Mouse (Mus musculus) liver, embryonic 13.5 days (tissue): ENCODE measurements around the gene Vti1a. TPM values are rescaled to one million over a fixed set of nuclear protein-coding genes. Genes with fewer than 3 reads are reported as not detected.

Experiments
- ATAC-seq: fragments of 200-750 bp; cut with Nextera tagmentation; 2 replicates; pipeline ENCODE4 v1.8.0; 2017; ENCODE audit warnings: low read depth, mild to moderate bottlenecking, moderate number of reproducible peaks, moderate library complexity
- DNase-seq: peaks from one replicate; pipeline ENCODE4 v3.0.0; 2022
- H3K27ac ChIP-seq: fragments of 300-500 bp; sonication (generic); 2 replicates; pipeline ENCODE4 v1.5.1; 2015; ENCODE audit warnings: moderate library complexity, mild to moderate bottlenecking, inconsistent platforms
- H3K27me3 ChIP-seq: fragments of 300-500 bp; sonication (generic); 2 replicates; pipeline ENCODE4 v1.6.1; 2015; ENCODE audit warnings: mild to moderate bottlenecking, inconsistent platforms
- H3K36me3 ChIP-seq: fragments of 300-500 bp; sonication (generic); 2 replicates; pipeline ENCODE4 v1.6.1; 2015; ENCODE audit warnings: mild to moderate bottlenecking, inconsistent platforms
- H3K4me1 ChIP-seq: fragments of 300-500 bp; sonication (generic); replicated peaks from 2 replicates; pipeline ENCODE4 v1.6.1; 2015; ENCODE audit warnings: inconsistent platforms
- H3K4me2 ChIP-seq: fragments of 300-500 bp; sonication (generic); 2 replicates; pipeline ENCODE4 v1.6.1; 2015; ENCODE audit warnings: inconsistent platforms, mild to moderate bottlenecking, moderate library complexity
- H3K4me3 ChIP-seq: fragments of 300-500 bp; sonication (generic); replicated peaks from 2 replicates; pipeline ENCODE4 v1.5.1; 2015; ENCODE audit warnings: mild to moderate bottlenecking, inconsistent platforms
- H3K9ac ChIP-seq: fragments of 300-500 bp; sonication (generic); 2 replicates; pipeline ENCODE4 v1.6.1; 2015; ENCODE audit warnings: mild to moderate bottlenecking, inconsistent platforms
- H3K9me3 ChIP-seq: fragments of 300-500 bp; sonication (generic); replicated peaks from 2 replicates; pipeline ENCODE4 v1.6.1; 2016; ENCODE audit warnings: inconsistent platforms
- WGBS: fragments of 180-500 bp; shearing (Covaris S2); methylation state at CpG from one replicate; pipeline ENCODE4 v1.1.7; 2015; ENCODE audit not compliant: insufficient replicate concordance; 5-methylcytosine and 5-hydroxymethylcytosine counted together
- polyA plus RNA-seq: library from polyadenylated mRNA; unstranded; fragments of >200 nt; fragmentation: Nextera tagmentation; extraction: Ambion mirVana; gene quantifications from 2 replicates; pipeline ENCODE4 v1.2.1, GENCODE M21; 2015

Vti1a gene
- polyA plus RNA-seq, 1 experiment from 2014 or later = 16.7 TPM

GRCm38 (mm10) chr19:55418756-55419155 is 102.7 kb downstream of the Vti1a start:
- Histone ChIP-seq H3K9me3 (no peaks in the 10 kb centered on the region), H3K9ac (no peak overlapping the region), H3K36me3 (no peaks in the 10 kb centered on the region), H3K27ac (no peak overlapping the region), H3K4me2 (no peak overlapping the region), H3K27me3 (no peaks in the 10 kb centered on the region), H3K4me1 (no peaks in the 10 kb centered on the region; the same call in 1 of the 2 replicates), H3K4me3 (no peak overlapping the region)
- WGBS = 66% methylated on average over 3 of the region's 3 CpGs
- no peak for DNase-seq
- no peak for ATAC-seq

DNA sequence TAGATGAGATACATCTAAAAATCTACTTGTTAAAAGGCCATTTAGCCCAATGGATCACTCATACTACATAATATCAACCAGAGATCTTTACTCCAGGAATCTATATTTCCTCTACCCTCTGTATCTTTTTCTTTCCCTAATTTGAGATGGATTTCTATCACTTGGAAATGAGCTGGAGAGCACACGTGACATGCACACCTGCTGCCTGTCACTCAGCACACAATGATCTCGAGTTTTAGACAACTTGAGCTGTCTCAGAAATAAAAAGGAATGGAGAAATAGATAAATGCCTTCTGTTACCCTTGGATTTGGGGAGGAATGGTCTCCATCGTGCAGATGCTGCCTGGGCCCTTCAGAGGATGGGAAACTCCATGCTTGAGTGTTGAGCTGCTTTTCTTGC is 103.9 kb downstream of the Vti1a start:
- no peaks in the 10 kb centered on the region for H3K36me3 ChIP-seq
- no peak overlapping the region for H3K27ac ChIP-seq
- no peaks in the 10 kb centered on the region for H3K9me3 ChIP-seq
- H3K4me1 ChIP-seq = peaks cover 3% of the 10 kb centered on the region; the same call in 1 of the 2 replicates
- no peak overlapping the region for H3K9ac ChIP-seq
- no peak overlapping the region for H3K4me3 ChIP-seq
- ATAC-seq (no peak), DNase-seq (no peak)
- H3K27me3 ChIP-seq = no peaks in the 10 kb centered on the region
- 65% methylated on average over 3 of the region's 3 CpGs for WGBS
- no peak overlapping the region for H3K4me2 ChIP-seq

DNA sequence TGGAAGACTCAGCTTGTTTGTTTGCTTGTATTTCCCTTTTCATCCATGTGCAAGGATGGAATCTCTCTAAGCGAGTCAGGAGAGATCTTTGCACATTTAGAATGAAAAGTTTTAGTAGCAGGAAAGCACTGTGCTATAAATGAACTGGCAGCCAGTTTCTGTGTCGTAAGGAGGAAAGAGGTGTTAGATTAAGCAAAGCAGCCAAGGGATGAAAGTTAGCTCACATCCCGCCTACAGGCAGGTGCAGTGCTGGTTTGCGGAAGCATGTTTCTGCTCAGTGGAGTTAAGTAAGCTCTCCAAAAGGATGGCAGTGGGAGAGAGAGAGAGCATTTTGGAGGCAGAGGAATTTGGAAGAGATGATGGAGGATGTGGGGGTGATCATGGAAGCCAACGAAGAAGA is 105.7 kb downstream of the Vti1a start:
- Histone ChIP-seq H3K27me3 (no peaks in the 10 kb centered on the region), H3K9ac (no peak overlapping the region), H3K36me3 (no peaks in the 10 kb centered on the region), H3K4me2 (no peak overlapping the region), H3K9me3 (no peaks in the 10 kb centered on the region), H3K4me3 (no peak overlapping the region), H3K27ac (no peak overlapping the region), H3K4me1 (peaks cover 3% of the 10 kb centered on the region; the same call in 1 of the 2 replicates)
- ATAC-seq (no peak), DNase-seq (no peak)
- WGBS = 86% methylated on average over 5 of the region's 5 CpGs

DNA sequence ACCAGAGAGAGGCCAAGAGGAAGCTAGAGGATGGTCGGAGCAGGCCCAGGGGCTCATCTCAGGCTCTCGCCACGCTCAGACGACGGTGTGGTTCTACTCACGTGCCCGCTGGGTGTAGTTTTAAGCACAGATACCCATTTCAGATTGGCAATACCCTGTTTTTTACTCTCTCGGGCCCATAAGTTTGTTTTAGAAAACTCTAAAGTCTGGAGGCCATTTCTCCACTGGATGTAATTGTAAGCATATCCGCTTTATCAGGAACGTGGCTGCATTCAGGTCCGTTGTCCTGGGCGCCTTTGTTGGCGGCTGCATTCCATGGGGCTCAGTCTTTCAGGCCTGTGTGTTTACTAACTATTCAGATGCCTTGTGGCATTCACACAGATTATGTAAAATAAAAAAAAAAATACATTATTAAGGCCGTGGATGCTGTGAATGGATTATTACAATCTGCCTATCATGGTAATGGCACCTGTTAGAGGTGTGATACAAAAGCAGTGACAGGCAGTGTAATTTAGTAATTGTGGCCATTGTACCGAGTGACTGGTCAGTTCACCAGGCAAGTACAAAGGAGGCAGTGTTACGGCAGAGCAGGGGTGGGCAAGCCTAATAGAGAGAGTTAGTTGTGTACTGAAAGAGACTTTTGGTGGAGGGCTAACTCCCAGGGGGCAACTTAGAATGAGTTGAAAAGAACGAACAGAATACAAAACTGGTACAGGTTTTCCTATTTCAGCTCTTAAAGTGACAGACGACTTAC is 106.4 kb downstream of the Vti1a start:
- H3K36me3 ChIP-seq = no peaks in the 10 kb centered on the region
- H3K4me1 ChIP-seq = peaks cover 3% of the 10 kb centered on the region; the same call in 1 of the 2 replicates
- ATAC-seq (no peak), DNase-seq (no peak)
- H3K4me3 ChIP-seq = no peak overlapping the region
- H3K9me3 ChIP-seq = no peaks in the 10 kb centered on the region
- H3K27me3 ChIP-seq = no peaks in the 10 kb centered on the region
- no peak overlapping the region for H3K4me2 ChIP-seq
- no peak overlapping the region for H3K27ac ChIP-seq
- 85% methylated on average over 18 of the region's 18 CpGs for WGBS
- H3K9ac ChIP-seq = no peak overlapping the region

DNA sequence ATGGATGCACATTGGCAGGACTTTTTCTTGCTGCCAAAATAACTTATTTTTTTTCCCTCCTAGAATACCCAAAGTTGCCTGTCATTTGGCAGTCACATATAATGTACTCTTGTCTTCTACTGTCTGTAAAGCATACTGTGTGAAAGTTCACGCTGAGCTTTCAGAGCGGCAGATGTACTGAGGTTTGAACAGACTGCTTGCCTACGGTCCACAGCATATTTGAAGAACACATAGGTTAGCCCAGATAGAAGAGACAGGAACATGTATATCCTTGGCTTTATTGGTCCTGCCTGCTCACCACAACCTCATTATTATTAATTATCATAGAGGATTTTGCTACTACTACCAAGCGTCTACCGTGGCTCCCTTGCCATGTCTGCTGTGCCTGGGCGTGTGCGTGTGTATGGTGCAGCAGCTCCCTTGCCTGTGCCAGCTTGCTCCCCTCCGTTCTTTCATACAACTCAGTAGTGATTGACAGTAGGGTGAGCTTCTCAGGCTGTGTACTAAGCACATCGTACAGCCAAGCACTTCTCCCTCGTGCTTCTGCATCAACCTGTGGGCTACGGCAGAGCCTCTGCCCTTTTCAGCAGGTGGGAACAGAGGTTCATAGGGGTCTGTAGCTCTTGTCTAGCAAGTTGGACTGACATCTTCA is 107.1 kb downstream of the Vti1a start:
- Histone ChIP-seq H3K4me2 (no peak overlapping the region), H3K9ac (no peak overlapping the region), H3K9me3 (no peaks in the 10 kb centered on the region), H3K4me3 (no peak overlapping the region), H3K27ac (no peak overlapping the region), H3K27me3 (no peaks in the 10 kb centered on the region), H3K36me3 (no peaks in the 10 kb centered on the region), H3K4me1 (peaks cover 3% of the 10 kb centered on the region; the same call in 1 of the 2 replicates)
- WGBS = 87% methylated on average over 11 of the region's 11 CpGs
- ATAC-seq (no peak), DNase-seq (no peak)

DNA sequence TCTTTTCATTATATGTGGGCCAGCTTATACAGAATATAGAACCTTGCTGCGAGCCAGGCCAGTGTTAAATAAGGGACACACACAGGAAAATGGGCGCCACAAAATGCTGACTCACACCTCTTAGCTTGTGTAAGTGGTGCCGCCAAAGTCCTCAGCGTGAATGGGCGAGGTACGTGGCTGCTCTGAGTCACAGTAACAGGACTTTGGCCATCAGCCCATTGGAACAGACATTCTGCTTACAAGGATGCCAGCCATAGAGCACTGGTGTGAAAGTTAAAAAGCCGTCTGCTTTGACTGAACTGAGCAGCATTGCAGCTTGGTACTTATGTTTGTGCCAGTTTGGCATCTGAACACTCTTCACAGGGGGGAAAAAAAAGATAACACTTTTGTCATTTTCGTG is 107.9 kb downstream of the Vti1a start:
- DNase-seq = no peak
- Histone ChIP-seq H3K9ac (no peak overlapping the region), H3K4me3 (no peak overlapping the region), H3K4me1 (peaks cover 3% of the 10 kb centered on the region; the same call in 1 of the 2 replicates), H3K9me3 (no peaks in the 10 kb centered on the region), H3K4me2 (no peak overlapping the region), H3K27ac (no peak overlapping the region), H3K27me3 (no peaks in the 10 kb centered on the region), H3K36me3 (no peaks in the 10 kb centered on the region)
- 51% methylated on average over 8 of the region's 8 CpGs for WGBS
- ATAC-seq = no peak

GRCm38 (mm10) chr19:55424507-55424906 is 108.4 kb downstream of the Vti1a start:
- no peak overlapping the region for H3K27ac ChIP-seq
- peaks cover 3% of the 10 kb centered on the region; the same call in 1 of the 2 replicates for H3K4me1 ChIP-seq
- no peaks in the 10 kb centered on the region for H3K27me3 ChIP-seq
- H3K9ac ChIP-seq = no peak overlapping the region
- H3K9me3 ChIP-seq = no peaks in the 10 kb centered on the region
- H3K4me2 ChIP-seq = no peak overlapping the region
- H3K36me3 ChIP-seq = no peaks in the 10 kb centered on the region
- ATAC-seq = no peak
- DNase-seq = no peak
- WGBS = 82% methylated on average over 6 of the region's 6 CpGs
- H3K4me3 ChIP-seq = no peak overlapping the region

DNA sequence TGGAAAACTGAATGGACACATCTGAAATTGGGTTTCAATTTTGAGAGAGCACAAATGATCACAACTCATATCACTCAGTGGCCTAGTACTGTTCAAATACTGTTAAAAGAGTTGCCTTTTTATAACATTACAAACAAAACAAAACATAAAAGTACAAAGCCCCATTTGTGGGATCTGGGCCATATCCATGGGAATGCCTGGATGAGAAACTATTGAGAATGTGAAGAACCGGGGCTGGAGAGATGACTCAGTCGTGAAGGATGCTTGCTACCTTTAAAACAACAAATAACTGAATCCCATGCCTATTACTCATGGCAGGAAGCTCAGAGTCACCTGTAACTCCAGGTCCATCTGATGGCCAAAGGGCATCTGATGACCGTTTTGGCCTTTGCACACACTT is 124.2 kb downstream of the Vti1a start:
- Histone ChIP-seq H3K9ac (no peak overlapping the region), H3K4me2 (no peak overlapping the region), H3K27ac (no peak overlapping the region), H3K36me3 (no peaks in the 10 kb centered on the region), H3K9me3 (no peaks in the 10 kb centered on the region), H3K4me1 (no peaks in the 10 kb centered on the region), H3K27me3 (no peaks in the 10 kb centered on the region), H3K4me3 (no peak overlapping the region)
- DNase-seq (no peak), ATAC-seq (no peak)
- WGBS = 63% methylated on average over 3 of the region's 3 CpGs

DNA sequence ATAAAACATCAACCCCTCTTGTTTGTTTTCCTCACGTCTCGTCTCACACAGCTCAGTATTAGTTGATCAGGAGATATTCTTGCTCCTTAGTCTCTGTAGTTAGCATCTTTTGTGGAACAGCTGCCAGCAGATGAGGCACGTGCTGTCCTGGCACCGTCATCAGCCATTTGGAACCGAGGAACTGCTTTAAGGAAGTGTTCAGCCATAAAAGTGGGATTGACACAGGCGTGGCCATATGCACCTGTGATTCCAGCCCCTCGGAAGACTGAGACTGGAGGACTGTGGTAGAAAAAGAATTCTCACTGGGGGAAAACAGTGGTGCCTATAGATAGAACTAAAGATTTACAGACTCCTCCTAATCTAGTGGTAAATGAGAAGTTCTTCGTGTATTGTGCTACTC is 127.5 kb downstream of the Vti1a start:
- 85% methylated on average over 8 of the region's 8 CpGs for WGBS
- Histone ChIP-seq H3K4me2 (no peak overlapping the region), H3K9ac (no peak overlapping the region), H3K9me3 (no peaks in the 10 kb centered on the region), H3K36me3 (no peaks in the 10 kb centered on the region), H3K4me1 (no peaks in the 10 kb centered on the region), H3K27me3 (no peaks in the 10 kb centered on the region), H3K4me3 (no peak overlapping the region), H3K27ac (no peak overlapping the region)
- ATAC-seq = no peak
- no peak for DNase-seq

DNA sequence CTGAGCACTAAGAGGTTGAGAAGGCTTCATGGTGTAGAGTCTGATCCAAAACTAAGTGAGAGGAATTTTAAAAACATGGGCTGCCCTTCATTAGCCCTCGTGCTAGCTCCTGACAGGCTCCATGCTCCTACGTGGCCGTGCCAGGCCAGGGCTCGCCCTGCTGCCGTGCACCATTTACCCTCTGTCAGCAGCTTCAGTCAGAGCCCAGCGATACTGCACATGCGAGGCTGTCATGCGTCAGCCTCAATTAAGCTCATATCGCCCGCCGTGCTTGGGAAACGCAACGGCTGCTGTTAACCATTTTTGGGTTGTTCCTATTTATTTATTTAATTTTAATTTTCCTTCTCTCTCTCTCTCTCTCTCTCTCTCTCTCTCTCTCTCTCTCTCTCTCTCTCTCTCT is 133.0 kb downstream of the Vti1a start:
- Histone ChIP-seq H3K4me3 (no peak overlapping the region), H3K4me2 (no peak overlapping the region), H3K9me3 (no peaks in the 10 kb centered on the region), H3K9ac (no peak overlapping the region), H3K27ac (no peak overlapping the region), H3K4me1 (no peaks in the 10 kb centered on the region), H3K27me3 (no peaks in the 10 kb centered on the region), H3K36me3 (no peaks in the 10 kb centered on the region)
- 86% methylated on average over 13 of the region's 13 CpGs for WGBS
- ATAC-seq (no peak), DNase-seq (no peak)

GRCm38 (mm10) chr19:55449506-55449905 is 133.4 kb downstream of the Vti1a start:
- H3K9me3 ChIP-seq = no peaks in the 10 kb centered on the region
- WGBS = 82% methylated on average over 6 of the region's 6 CpGs
- no peak overlapping the region for H3K4me3 ChIP-seq
- H3K36me3 ChIP-seq = no peaks in the 10 kb centered on the region
- H3K27me3 ChIP-seq = no peaks in the 10 kb centered on the region
- H3K4me1 ChIP-seq = no peaks in the 10 kb centered on the region
- no peak for ATAC-seq
- no peak overlapping the region for H3K27ac ChIP-seq
- no peak overlapping the region for H3K9ac ChIP-seq
- no peak for DNase-seq
- H3K4me2 ChIP-seq = no peak overlapping the region
